Mouse (Mus musculus) forebrain, embryonic 15.5 days (tissue): ENCODE data around the gene Ms4a8a. TPM values are rescaled to one million over a fixed set of nuclear protein-coding genes. Genes with fewer than 3 reads are reported as not detected.
"Not testable (repeated sequence)": the region's sequence is repeated elsewhere in the genome, so short reads cannot be mapped to it uniquely, and the experiment has no call there.

ENCODE experiments used
- ATAC-seq: fragments of 200-750 bp; cut with Nextera tagmentation; replicated peaks from 2 replicates; pipeline ENCODE4 v1.8.0; 2017; ENCODE audit warnings: mild to moderate bottlenecking, moderate TSS enrichment, moderate library complexity
- H3K27ac ChIP-seq: fragments of 300-500 bp; sonication (generic); replicated peaks from 2 replicates; pipeline ENCODE4 v1.5.1; 2015; ENCODE audit warnings: mild to moderate bottlenecking, inconsistent platforms
- H3K27me3 ChIP-seq: fragments of 300-500 bp; sonication (generic); 2 replicates; pipeline ENCODE4 v1.6.1; 2015; ENCODE audit warnings: inconsistent platforms
- H3K36me3 ChIP-seq: fragments of 300-500 bp; sonication (generic); 2 replicates; pipeline ENCODE4 v1.6.1; 2015; ENCODE audit warnings: mild to moderate bottlenecking, inconsistent platforms
- H3K4me1 ChIP-seq: fragments of 300-500 bp; sonication (generic); 2 replicates; pipeline ENCODE4 v1.6.1; 2015; ENCODE audit warnings: inconsistent platforms
- H3K4me2 ChIP-seq: fragments of 300-500 bp; sonication (generic); replicated peaks from 2 replicates; pipeline ENCODE4 v1.6.1; 2015; ENCODE audit warnings: mild to moderate bottlenecking, inconsistent platforms
- H3K4me3 ChIP-seq: fragments of 300-500 bp; sonication (generic); 2 replicates; pipeline ENCODE4 v1.5.1; 2015; ENCODE audit warnings: mild to moderate bottlenecking, inconsistent platforms
- H3K9ac ChIP-seq: fragments of 300-500 bp; sonication (generic); replicated peaks from 2 replicates; pipeline ENCODE4 v1.6.1; 2015; ENCODE audit warnings: mild to moderate bottlenecking, inconsistent platforms
- H3K9me3 ChIP-seq: fragments of 300-500 bp; sonication (generic); 2 replicates; pipeline ENCODE4 v1.6.1; 2016; ENCODE audit warnings: inconsistent platforms
- WGBS: fragments of 180-500 bp; shearing (Covaris S2); methylation state at CpG from one replicate; pipeline ENCODE4 v1.1.7; 2015; ENCODE audit warnings: mixed read lengths; 5-methylcytosine and 5-hydroxymethylcytosine counted together
- polyA plus RNA-seq: library from polyadenylated mRNA; unstranded; fragments of >200 nt; fragmentation: Nextera tagmentation; extraction: Ambion mirVana; gene quantifications from 2 replicates; pipeline ENCODE4 v1.2.1, GENCODE M21; 2015

Ms4a8a gene
- polyA plus RNA-seq, result not detected in 2 replicates

GRCm38 (mm10) chr19:11080934-11081333 is at the start of gene Ms4a8a:
Ms4a8a (minus strand) TSS chr19:11081102.
- H3K36me3 ChIP-seq, result no peaks in the 10 kb centered on the region
- no peak within 1 kb of the TSS for H3K9ac ChIP-seq
- 83% methylated on average over 4 of the region's 4 CpGs for WGBS
- H3K4me3 ChIP-seq, result no peak within 1 kb of the TSS
- no peak within 1 kb of the TSS for H3K4me2 ChIP-seq
- no peak for ATAC-seq
- no peaks in the 10 kb centered on the region for H3K4me1 ChIP-seq
- no peak within 1 kb of the TSS for H3K27ac ChIP-seq
- H3K27me3 ChIP-seq, result no peaks in the 10 kb centered on the region
- H3K9me3 ChIP-seq, result no peaks in the 10 kb centered on the region

GRCm38 (mm10) chr19:11129702-11130101 is 48.8 kb upstream of the Ms4a8a start:
- H3K9ac ChIP-seq, result no peak overlapping the region
- H3K4me3 ChIP-seq, result no peak overlapping the region
- H3K27ac ChIP-seq, result no peak overlapping the region
- H3K4me1 ChIP-seq, result no peaks in the 10 kb centered on the region
- no peaks in the 10 kb centered on the region for H3K36me3 ChIP-seq
- ATAC-seq, result no peak
- H3K27me3 ChIP-seq, result no peaks in the 10 kb centered on the region
- H3K4me2 ChIP-seq, result no peak overlapping the region
- WGBS, result 93% methylated on average over 1 of the region's 1 CpGs
- peaks cover 11% of the 10 kb centered on the region; the same call in 1 of the 2 replicates for H3K9me3 ChIP-seq

- H3K4me1 ChIP-seq, H3K36me3 ChIP-seq, H3K9me3 ChIP-seq, H3K27ac ChIP-seq, H3K27me3 ChIP-seq: not testable (repeated sequence)
- H3K9ac ChIP-seq, result peak overlapping the region; percentile 33; the same call in 1 of the 2 replicates
- peak overlapping the region; percentile 39 for H3K4me3 ChIP-seq
- under 1% methylated on average over 15 of the region's 38 CpGs for WGBS
- ATAC-seq, result peak; percentile 98
- H3K4me2 ChIP-seq, result peak overlapping the region; percentile 40
Measured at GRCm38 (mm10) chr19:11121016-11121420, 40.1 kb upstream of the Ms4a8a start.

GRCm38 (mm10) chr19:11119338-11119737 is 38.4 kb upstream of the Ms4a8a start:
- no peak for ATAC-seq
- no peak overlapping the region for H3K9ac ChIP-seq
- no peaks in the 10 kb centered on the region for H3K36me3 ChIP-seq
- 85% methylated on average over 2 of the region's 2 CpGs for WGBS
- no peak overlapping the region for H3K4me2 ChIP-seq
- no peaks in the 10 kb centered on the region for H3K4me1 ChIP-seq
- no peaks in the 10 kb centered on the region for H3K9me3 ChIP-seq
- no peak overlapping the region for H3K27ac ChIP-seq
- no peak overlapping the region for H3K4me3 ChIP-seq
- no peaks in the 10 kb centered on the region for H3K27me3 ChIP-seq

GRCm38 (mm10) chr19:11107746-11108145 is 26.8 kb upstream of the Ms4a8a start:
- ATAC-seq, result no peak
- Histone ChIP-seq H3K4me2 (no peak overlapping the region), H3K27ac (no peak overlapping the region), H3K9me3 (no peaks in the 10 kb centered on the region), H3K36me3 (no peaks in the 10 kb centered on the region), H3K9ac (no peak overlapping the region), H3K4me3 (no peak overlapping the region), H3K4me1 (no peaks in the 10 kb centered on the region), H3K27me3 (no peaks in the 10 kb centered on the region)
- WGBS, result 87% methylated on average over 3 of the region's 3 CpGs

- no peaks in the 10 kb centered on the region for H3K4me1 ChIP-seq
- H3K27me3 ChIP-seq, result no peaks in the 10 kb centered on the region
- H3K4me2 ChIP-seq, result no peak overlapping the region
- no peak overlapping the region for H3K27ac ChIP-seq
- no peak overlapping the region for H3K4me3 ChIP-seq
- 82% methylated on average over 1 of the region's 1 CpGs for WGBS
- H3K9me3 ChIP-seq, result no peaks in the 10 kb centered on the region
- no peak for ATAC-seq
- no peak overlapping the region for H3K9ac ChIP-seq
- no peaks in the 10 kb centered on the region for H3K36me3 ChIP-seq
Measured at GRCm38 (mm10) chr19:11101880-11102279, 21.0 kb upstream of the Ms4a8a start.

- ATAC-seq, result no peak
- H3K9me3 ChIP-seq, result no peaks in the 10 kb centered on the region
- no peaks in the 10 kb centered on the region for H3K36me3 ChIP-seq
- H3K4me3 ChIP-seq, result no peak overlapping the region
- no peak overlapping the region for H3K27ac ChIP-seq
- H3K4me2 ChIP-seq, result no peak overlapping the region
- no peak overlapping the region for H3K9ac ChIP-seq
- WGBS, result 91% methylated on average over 3 of the region's 3 CpGs
- H3K4me1 ChIP-seq, result no peaks in the 10 kb centered on the region
- H3K27me3 ChIP-seq, result no peaks in the 10 kb centered on the region; the same call in 1 of the 2 replicates
Measured at GRCm38 (mm10) chr19:11098401-11098800, 17.5 kb upstream of the Ms4a8a start.

GRCm38 (mm10) chr19:11092131-11092530 is 11.2 kb upstream of the Ms4a8a start:
- H3K9me3 ChIP-seq, H3K27ac ChIP-seq, H3K36me3 ChIP-seq, H3K4me1 ChIP-seq, H3K27me3 ChIP-seq, H3K9ac ChIP-seq, ATAC-seq: not testable (repeated sequence)
- H3K4me3 ChIP-seq, result peak overlapping the region; percentile 31
- peak overlapping the region; percentile 46 for H3K4me2 ChIP-seq
- 4% methylated on average over 50 of the region's 50 CpGs for WGBS

GRCm38 (mm10) chr19:11070364-11070763 is 10.5 kb downstream of the Ms4a8a start:
- H3K36me3 ChIP-seq, result no peaks in the 10 kb centered on the region
- no peak overlapping the region for H3K4me2 ChIP-seq
- no peaks in the 10 kb centered on the region for H3K9me3 ChIP-seq
- H3K9ac ChIP-seq, result no peak overlapping the region
- no peak for ATAC-seq
- 93% methylated on average over 3 of the region's 3 CpGs for WGBS
- H3K4me1 ChIP-seq, result no peaks in the 10 kb centered on the region
- H3K27ac ChIP-seq, result no peak overlapping the region
- no peaks in the 10 kb centered on the region for H3K27me3 ChIP-seq
- no peak overlapping the region for H3K4me3 ChIP-seq

- no peaks in the 10 kb centered on the region for H3K27me3 ChIP-seq
- H3K4me1 ChIP-seq, result no peaks in the 10 kb centered on the region
- H3K4me2 ChIP-seq, result no peak overlapping the region
- H3K27ac ChIP-seq, result no peak overlapping the region
- no peaks in the 10 kb centered on the region for H3K36me3 ChIP-seq
- H3K9me3 ChIP-seq, result no peaks in the 10 kb centered on the region
- H3K4me3 ChIP-seq, result no peak overlapping the region
- ATAC-seq, result no peak
- 88% methylated on average over 2 of the region's 2 CpGs for WGBS
- H3K9ac ChIP-seq, result no peak overlapping the region
Measured at GRCm38 (mm10) chr19:11065202-11065875, 15.6 kb downstream of the Ms4a8a start.

- H3K4me1 ChIP-seq, result no peaks in the 10 kb centered on the region
- WGBS, result 93% methylated on average over 1 of the region's 1 CpGs
- ATAC-seq, result no peak
- H3K36me3 ChIP-seq, result no peaks in the 10 kb centered on the region
- no peaks in the 10 kb centered on the region for H3K9me3 ChIP-seq
- H3K4me2 ChIP-seq, result no peak overlapping the region
- H3K27ac ChIP-seq, result no peak overlapping the region
- no peaks in the 10 kb centered on the region for H3K27me3 ChIP-seq
- no peak overlapping the region for H3K9ac ChIP-seq
- no peak overlapping the region for H3K4me3 ChIP-seq
Measured at GRCm38 (mm10) chr19:11060900-11061299, 20.0 kb downstream of the Ms4a8a start.

- H3K27me3 ChIP-seq, result no peaks in the 10 kb centered on the region
- no peak for ATAC-seq
- no peak overlapping the region for H3K4me3 ChIP-seq
Measured at GRCm38 (mm10) chr19:11059967-11060366, 20.9 kb downstream of the Ms4a8a start.

GRCm38 (mm10) chr19:11055700-11056099 is 25.2 kb downstream of the Ms4a8a start:
- H3K4me2 ChIP-seq, H3K4me3 ChIP-seq: not testable (repeated sequence)
- 95% methylated on average over 1 of the region's 1 CpGs for WGBS

More at GRCm38 (mm10) chr19:11059967-11060366, 20.9 kb downstream of the Ms4a8a start:
- Histone ChIP-seq H3K9ac (no peak overlapping the region), H3K27ac (no peak overlapping the region), H3K4me1 (no peaks in the 10 kb centered on the region), H3K4me2 (no peak overlapping the region), H3K9me3 (no peaks in the 10 kb centered on the region), H3K36me3 (no peaks in the 10 kb centered on the region)

More at GRCm38 (mm10) chr19:11055700-11056099, 25.2 kb downstream of the Ms4a8a start:
- H3K27me3 ChIP-seq, H3K9ac ChIP-seq, H3K9me3 ChIP-seq, ATAC-seq, H3K4me1 ChIP-seq, H3K27ac ChIP-seq, H3K36me3 ChIP-seq: not testable (repeated sequence)
